Mouse (Mus musculus) liver, embryonic 16.5 days (tissue): ENCODE data around the gene Scamp4. TPM values are rescaled to one million over a fixed set of nuclear protein-coding genes. Genes with fewer than 3 reads are reported as not detected.
A peak's percentile ranks its signal among the peaks of the same experiment; 100 is the strongest.

Experiments used
- ATAC-seq: fragments of 200-750 bp; cut with Nextera tagmentation; 2 replicates; pipeline ENCODE4 v1.8.0; 2017; ENCODE audit warnings: low read depth, mild to moderate bottlenecking, moderate number of reproducible peaks, moderate library complexity
- H3K27ac ChIP-seq: fragments of 300-500 bp; sonication (generic); 2 replicates; pipeline ENCODE4 v1.5.1; 2014; ENCODE audit warnings: mild to moderate bottlenecking, low read length
- H3K27me3 ChIP-seq: fragments of 300-500 bp; sonication (generic); 2 replicates; pipeline ENCODE4 v1.6.1; 2014; ENCODE audit warnings: low read depth, low read length, mixed read lengths; ENCODE audit not compliant: control insufficient read depth, insufficient read depth
- H3K36me3 ChIP-seq: fragments of 300-500 bp; sonication (generic); 2 replicates; pipeline ENCODE4 v1.6.1; 2014; ENCODE audit warnings: mild to moderate bottlenecking; ENCODE audit not compliant: control insufficient read depth, insufficient read depth
- H3K4me1 ChIP-seq: fragments of 300-500 bp; sonication (generic); 2 replicates; pipeline ENCODE4 v1.6.1; 2014; ENCODE audit warnings: low read depth, low read length, mixed read lengths; ENCODE audit not compliant: control insufficient read depth
- H3K4me2 ChIP-seq: fragments of 300-500 bp; sonication (generic); 2 replicates; pipeline ENCODE4 v1.6.1; 2014; ENCODE audit warnings: low read depth, low read length, mixed read lengths
- H3K4me3 ChIP-seq: fragments of 300-500 bp; sonication (generic); 2 replicates; pipeline ENCODE4 v1.5.1; 2014; ENCODE audit warnings: low read depth, mild to moderate bottlenecking, low read length
- H3K9ac ChIP-seq: fragments of 300-500 bp; sonication (generic); 2 replicates; pipeline ENCODE4 v1.6.1; 2014; ENCODE audit warnings: low read depth, low read length
- H3K9me3 ChIP-seq: fragments of 300-500 bp; sonication (generic); replicated peaks from 2 replicates; pipeline ENCODE4 v1.6.1; 2016; ENCODE audit warnings: low read length; ENCODE audit not compliant: control insufficient read depth
- WGBS: fragments of 180-500 bp; shearing (Covaris S2); extraction: QIAGEN DNeasy Blood & Tissue Kit; methylation state at CpG from one replicate; pipeline ENCODE4 v1.1.7; 2014; ENCODE audit not compliant: insufficient replicate concordance; 5-methylcytosine and 5-hydroxymethylcytosine counted together
- polyA plus RNA-seq: library from polyadenylated mRNA; unstranded; fragments of >200 nt; fragmentation: Nextera tagmentation; extraction: Ambion mirVana; gene quantifications from 2 replicates; pipeline ENCODE4 v1.2.1, GENCODE M21; 2015

The Scamp4 gene
- polyA plus RNA-seq, 1 experiment from 2014 or later = 38.3 TPM

DNA sequence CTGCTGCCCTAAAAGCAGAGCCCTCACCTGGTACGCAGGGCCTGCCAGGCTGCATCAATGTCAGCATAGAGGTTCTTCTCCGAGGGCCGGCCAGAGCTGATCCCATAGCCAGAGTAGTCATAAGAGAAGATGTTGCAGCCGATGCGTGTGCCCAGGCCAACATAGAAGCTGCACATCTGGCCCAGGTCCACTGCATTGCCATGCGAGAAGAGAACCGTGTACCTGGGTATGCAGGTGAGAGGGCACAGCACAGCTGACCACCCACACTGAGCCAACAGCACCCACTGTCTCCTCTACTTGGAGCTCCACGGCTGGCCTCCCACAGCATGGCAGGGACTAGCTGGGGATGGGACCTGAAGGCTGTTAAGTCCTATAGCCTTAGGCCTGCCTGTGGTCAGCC lies 17.1 kb upstream of the Scamp4 start:
- no peak overlapping the region for H3K9ac ChIP-seq
- H3K27me3 ChIP-seq = no peaks in the 10 kb centered on the region
- H3K36me3 ChIP-seq = peaks cover 10% of the 10 kb centered on the region
- peaks cover 45% of the 10 kb centered on the region for H3K4me1 ChIP-seq
- no peaks in the 10 kb centered on the region for H3K9me3 ChIP-seq
- no peak overlapping the region for H3K4me3 ChIP-seq
- no peak overlapping the region for H3K4me2 ChIP-seq
- 84% methylated on average over 8 of the region's 8 CpGs for whole genome bisulfite sequencing
- peak overlapping the region; percentile 31; the same call in 1 of the 2 replicates for H3K27ac ChIP-seq
- no peak for ATAC-seq

DNA sequence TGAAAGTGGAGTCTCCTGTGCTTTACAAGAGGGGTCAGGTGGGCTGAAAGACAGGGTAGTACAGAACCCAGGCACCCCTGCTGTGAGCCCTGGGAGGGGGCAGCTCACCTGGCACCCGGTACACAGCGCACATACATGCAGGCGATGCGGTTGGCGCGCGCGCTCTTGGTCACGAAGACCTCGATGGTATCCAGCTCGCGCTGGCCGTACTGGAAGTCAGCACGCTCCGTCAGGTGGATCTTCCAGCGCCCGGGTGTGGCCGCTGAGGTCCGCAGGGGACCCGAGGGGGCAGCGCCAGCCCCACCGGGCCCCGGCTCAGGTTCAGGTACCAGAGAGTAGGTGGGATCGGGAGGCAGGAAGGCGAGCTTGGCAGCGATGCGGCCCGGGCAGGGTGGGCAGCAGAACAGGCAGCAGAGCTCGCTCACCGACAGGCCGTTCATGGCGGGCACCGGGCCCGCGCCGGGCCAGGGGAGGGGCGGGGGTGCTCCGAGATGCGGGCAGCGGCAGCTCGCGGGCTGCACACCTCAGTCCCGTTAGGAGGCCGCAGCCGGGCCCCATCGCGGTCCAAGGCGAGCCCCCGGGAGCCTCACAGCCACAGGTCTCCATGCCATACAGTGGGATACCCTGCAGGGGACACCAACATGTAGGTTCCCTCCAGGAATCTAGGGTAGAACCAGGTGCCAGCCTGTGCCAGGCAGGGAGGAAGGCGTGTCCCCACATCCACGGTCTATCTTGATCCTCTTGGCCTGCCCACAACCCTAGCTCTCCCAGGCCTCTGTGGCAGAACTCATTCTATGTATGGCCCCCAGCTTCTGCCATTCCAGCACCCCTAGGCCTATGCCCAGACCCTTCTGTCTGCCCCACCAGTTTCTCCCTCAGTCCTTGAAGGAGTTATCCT lies 16.0 kb upstream of the Scamp4 start:
- Histone ChIP-seq H3K4me1 (peaks cover 50% of the 10 kb centered on the region), H3K4me2 (no peak overlapping the region), H3K9me3 (no peaks in the 10 kb centered on the region), H3K4me3 (no peak overlapping the region), H3K36me3 (peaks cover 10% of the 10 kb centered on the region), H3K27me3 (no peaks in the 10 kb centered on the region), H3K27ac (no peak overlapping the region), H3K9ac (no peak overlapping the region)
- no peak for ATAC-seq
- WGBS = 88% methylated on average over 47 of the region's 51 CpGs

DNA sequence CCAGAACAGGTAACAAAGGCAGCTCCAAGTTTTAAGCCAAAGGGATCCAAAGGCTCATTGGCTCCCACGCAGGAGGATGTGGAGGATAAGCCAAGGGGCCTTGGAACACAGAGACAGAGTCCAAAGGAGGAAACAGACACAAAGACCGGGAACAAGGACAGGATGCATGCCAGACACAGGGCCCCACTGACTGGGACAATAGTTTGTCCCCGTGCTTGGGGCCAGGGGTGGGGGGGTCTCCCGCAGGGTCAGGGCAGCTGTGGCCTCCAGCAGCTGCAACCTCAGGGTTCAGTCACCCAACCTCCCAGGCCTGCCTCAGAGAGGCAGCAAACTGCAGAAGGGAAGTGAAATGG lies 15.4 kb upstream of the Scamp4 start:
- no peaks in the 10 kb centered on the region for H3K9me3 ChIP-seq
- H3K4me3 ChIP-seq = no peak overlapping the region
- H3K4me2 ChIP-seq = no peak overlapping the region
- H3K27ac ChIP-seq = no peak overlapping the region
- no peaks in the 10 kb centered on the region for H3K27me3 ChIP-seq
- no peak for ATAC-seq
- peaks cover 50% of the 10 kb centered on the region for H3K4me1 ChIP-seq
- no peak overlapping the region for H3K9ac ChIP-seq
- WGBS = 36% methylated on average over 4 of the region's 4 CpGs
- H3K36me3 ChIP-seq = peaks cover 10% of the 10 kb centered on the region

DNA sequence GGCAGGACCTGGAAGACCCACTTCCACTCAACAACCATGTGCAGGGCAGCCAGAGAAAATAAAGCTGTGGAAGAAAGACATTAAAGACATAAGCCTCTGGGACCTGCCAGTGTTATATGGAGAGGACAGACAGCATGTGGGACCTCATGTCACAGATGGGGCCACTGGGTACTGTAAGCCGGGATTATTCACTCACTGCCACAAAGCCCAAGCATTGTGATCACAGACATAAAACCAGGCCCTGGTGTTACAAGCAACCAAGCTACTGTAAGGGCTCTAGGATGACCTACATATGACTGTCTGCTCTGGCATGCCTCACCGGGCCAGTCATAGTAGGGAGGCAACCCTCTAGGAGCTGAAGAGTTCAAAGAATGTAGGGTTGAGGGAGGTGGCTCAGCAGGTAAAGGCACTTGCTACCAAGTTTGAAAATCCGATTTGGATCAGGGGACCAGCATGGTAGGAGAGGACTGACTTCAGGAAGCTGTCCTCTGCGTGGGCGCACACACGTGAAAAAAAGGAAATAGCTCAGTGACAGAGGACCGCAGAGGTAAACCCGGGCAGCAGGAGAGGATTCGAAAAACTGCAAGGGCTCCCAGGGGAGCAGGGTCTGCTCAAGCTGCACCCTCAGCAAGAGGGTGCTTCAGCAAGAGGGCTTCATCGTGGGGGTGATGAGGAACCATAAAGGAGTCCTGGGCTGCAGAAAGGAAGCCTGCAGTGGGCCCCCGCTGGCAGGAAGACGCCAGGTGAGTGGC lies 13.4 kb upstream of the Scamp4 start:
- no peak for ATAC-seq
- H3K4me1 ChIP-seq = peaks cover 44% of the 10 kb centered on the region
- H3K27ac ChIP-seq = peak overlapping the region; percentile 73
- peak overlapping the region; percentile 97 for H3K4me3 ChIP-seq
- peak overlapping the region; percentile 97 for H3K9ac ChIP-seq
- no peaks in the 10 kb centered on the region for H3K27me3 ChIP-seq
- H3K9me3 ChIP-seq = no peaks in the 10 kb centered on the region
- peak overlapping the region; percentile 92 for H3K4me2 ChIP-seq
- H3K36me3 ChIP-seq = peaks cover 5% of the 10 kb centered on the region
- WGBS = 5% methylated on average over 12 of the region's 12 CpGs

DNA sequence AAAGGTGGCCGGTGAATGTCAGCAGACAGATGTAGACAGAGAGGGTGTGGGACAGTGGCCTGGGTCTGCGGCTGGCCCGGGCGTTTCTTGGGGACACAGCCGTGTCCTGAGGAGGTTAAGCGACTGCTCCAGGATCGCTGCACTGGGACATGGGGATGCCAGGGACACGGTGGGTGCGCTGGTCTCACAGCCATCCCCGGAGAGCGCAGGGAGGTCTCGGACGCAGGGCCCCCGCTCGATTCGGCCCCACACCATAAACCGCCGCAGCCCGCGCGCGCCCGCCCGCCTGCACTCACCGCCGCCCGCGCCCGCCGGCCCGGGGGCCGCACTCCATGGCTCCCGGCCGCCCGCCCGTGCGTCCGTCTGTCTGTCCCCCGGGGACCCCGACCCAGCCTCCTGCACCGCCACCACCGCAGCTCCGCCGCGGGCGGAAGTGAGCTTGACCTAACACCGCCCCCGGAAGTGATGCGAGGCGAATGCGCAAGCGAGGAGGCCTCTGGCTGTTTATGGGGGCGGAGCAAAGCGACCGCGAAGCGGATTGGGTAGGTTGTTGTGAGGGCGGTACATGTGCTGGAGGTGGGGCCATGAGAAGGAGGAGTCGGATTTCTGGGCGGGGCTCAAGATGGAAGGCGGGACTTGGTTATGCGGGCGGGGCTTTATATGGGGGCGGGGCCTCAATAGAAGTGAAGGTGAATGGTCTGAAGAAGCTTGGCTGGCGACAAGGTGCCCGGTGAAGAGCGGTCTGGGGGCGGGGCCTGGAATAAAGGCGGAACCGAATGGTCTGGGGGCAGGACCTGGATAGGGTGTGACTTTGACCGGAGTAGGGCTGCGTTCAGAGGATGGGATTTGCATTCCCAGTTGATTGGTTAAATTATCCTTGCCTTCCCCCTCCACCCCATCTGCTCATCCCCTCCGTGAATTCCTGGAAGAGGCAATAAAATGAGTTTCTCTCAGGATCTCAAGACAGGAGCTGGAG lies 12.5 kb upstream of the Scamp4 start, which contains the start of gene Abhd17a:
TSS of gene Abhd17a (minus strand) at position 463 of the 976 bp plus-strand sequence.
- Histone ChIP-seq H3K27me3 (no peaks in the 10 kb centered on the region), H3K4me2 (peak within 1 kb of the TSS; percentile 92), H3K9me3 (no peaks in the 10 kb centered on the region), H3K27ac (peak within 1 kb of the TSS; percentile 73), H3K4me1 (peaks cover 36% of the 10 kb centered on the region), H3K4me3 (peak within 1 kb of the TSS; percentile 97), H3K9ac (peak within 1 kb of the TSS; percentile 97), H3K36me3 (peaks cover 5% of the 10 kb centered on the region)
- under 1% methylated on average over 73 of the region's 73 CpGs for WGBS
- peak; percentile 96 for ATAC-seq

DNA sequence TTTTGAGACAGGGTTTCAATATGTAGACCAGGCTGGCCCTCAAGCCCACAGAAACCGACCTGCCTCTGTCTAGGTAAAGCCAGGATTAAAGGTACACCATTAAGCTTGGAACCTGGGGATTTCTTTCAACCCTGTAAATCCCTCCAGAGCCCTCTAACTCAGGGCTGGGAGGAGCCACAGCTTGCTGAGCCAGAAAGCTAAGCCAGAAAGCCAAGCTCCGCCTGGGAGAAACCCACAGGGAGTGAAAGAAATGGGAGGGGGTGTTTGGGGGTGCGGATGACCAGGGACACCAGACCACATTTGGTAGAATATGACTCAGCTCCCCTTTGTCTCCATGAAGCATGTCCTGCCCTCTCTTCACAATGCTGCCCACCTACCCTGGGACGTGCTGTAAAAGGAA lies 6.4 kb upstream of the Scamp4 start:
- Histone ChIP-seq H3K27me3 (no peaks in the 10 kb centered on the region), H3K4me3 (no peak overlapping the region), H3K4me1 (peaks cover 27% of the 10 kb centered on the region), H3K9ac (no peak overlapping the region), H3K9me3 (no peaks in the 10 kb centered on the region), H3K4me2 (no peak overlapping the region), H3K27ac (no peak overlapping the region), H3K36me3 (no peaks in the 10 kb centered on the region)
- WGBS = 52% methylated on average over 4 of the region's 4 CpGs
- no peak for ATAC-seq

DNA sequence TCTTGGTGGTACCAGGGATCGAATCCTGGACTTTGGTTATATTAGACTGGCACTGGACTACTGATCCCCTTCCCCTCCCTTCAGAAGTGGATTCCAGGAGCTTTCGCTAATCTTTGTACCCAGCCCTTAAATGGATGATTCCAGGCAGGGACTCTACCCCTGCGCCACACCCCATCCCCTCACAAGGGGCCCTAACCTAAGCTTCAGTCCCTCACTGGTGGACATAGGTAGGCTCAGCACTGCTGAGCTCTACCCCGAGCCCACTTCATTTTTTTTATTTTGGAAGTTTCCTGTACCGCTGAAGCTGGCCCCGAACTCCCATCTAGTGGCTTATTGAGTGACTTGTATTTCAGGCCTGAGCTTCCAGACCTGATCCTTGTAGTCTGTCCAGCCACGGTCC lies 692 bp downstream of the Scamp4 start:
- WGBS = 18% methylated on average over 7 of the region's 7 CpGs
- ATAC-seq = no peak
- H3K4me1 ChIP-seq = peaks cover 55% of the 10 kb centered on the region

DNA sequence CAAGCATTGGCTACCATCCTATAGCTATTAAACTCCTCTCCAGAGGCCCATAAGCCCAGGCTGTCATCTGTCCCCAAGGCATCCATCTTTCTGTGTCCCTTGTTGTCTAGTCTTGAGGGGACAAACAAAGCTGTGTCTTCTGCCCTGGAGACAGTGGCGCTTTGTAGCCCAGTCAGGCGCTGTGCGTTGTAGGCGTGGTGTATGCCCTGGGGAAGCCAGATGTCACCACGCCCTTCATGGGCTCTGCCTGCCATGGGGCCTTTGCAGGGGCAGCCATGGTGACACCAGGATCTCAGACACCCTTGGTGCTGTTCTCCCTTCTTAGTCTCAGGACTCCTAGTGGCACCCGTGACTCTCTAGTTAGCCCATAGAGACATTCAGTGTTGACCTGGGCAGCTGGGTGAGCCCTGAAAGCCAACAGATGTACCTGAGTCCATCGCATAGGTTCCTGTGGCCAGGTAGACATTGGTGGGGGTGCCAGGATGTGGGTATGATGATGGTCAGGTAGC lies 1.4 kb downstream of the Scamp4 start:
- peak overlapping the region; percentile 70 for H3K4me3 ChIP-seq
- WGBS = 48% methylated on average over 7 of the region's 7 CpGs
- H3K36me3 ChIP-seq = peaks cover 23% of the 10 kb centered on the region
- peak overlapping the region; percentile 76 for H3K9ac ChIP-seq
- H3K4me2 ChIP-seq = peak overlapping the region; percentile 97
- H3K27ac ChIP-seq = peak overlapping the region; percentile 90
- peak; percentile 76 for ATAC-seq
- H3K27me3 ChIP-seq = no peaks in the 10 kb centered on the region
- H3K9me3 ChIP-seq = no peaks in the 10 kb centered on the region
- peaks cover 48% of the 10 kb centered on the region for H3K4me1 ChIP-seq

More for the DNA sequence above, 692 bp downstream of the Scamp4 start:
- peak overlapping the region; percentile 76 for H3K9ac ChIP-seq
- no peaks in the 10 kb centered on the region for H3K27me3 ChIP-seq
- no peaks in the 10 kb centered on the region for H3K9me3 ChIP-seq
- H3K27ac ChIP-seq = peak overlapping the region; percentile 90
- H3K4me2 ChIP-seq = peak overlapping the region; percentile 97
- peak overlapping the region; percentile 70 for H3K4me3 ChIP-seq
- peaks cover 22% of the 10 kb centered on the region for H3K36me3 ChIP-seq
